Mouse (Mus musculus) adrenal gland, adult (tissue): ENCODE measurements around the gene Fam120b.

Experiments
- DNase-seq, 2 experiments: peaks; one replicate each; pipeline ENCODE4 v3.0.0; 2022 to 2023; ENCODE audit warnings: low spot score in 1 of 2; ENCODE audit not compliant: inconsistent age in 2 of 2

The Fam120b gene

DNA sequence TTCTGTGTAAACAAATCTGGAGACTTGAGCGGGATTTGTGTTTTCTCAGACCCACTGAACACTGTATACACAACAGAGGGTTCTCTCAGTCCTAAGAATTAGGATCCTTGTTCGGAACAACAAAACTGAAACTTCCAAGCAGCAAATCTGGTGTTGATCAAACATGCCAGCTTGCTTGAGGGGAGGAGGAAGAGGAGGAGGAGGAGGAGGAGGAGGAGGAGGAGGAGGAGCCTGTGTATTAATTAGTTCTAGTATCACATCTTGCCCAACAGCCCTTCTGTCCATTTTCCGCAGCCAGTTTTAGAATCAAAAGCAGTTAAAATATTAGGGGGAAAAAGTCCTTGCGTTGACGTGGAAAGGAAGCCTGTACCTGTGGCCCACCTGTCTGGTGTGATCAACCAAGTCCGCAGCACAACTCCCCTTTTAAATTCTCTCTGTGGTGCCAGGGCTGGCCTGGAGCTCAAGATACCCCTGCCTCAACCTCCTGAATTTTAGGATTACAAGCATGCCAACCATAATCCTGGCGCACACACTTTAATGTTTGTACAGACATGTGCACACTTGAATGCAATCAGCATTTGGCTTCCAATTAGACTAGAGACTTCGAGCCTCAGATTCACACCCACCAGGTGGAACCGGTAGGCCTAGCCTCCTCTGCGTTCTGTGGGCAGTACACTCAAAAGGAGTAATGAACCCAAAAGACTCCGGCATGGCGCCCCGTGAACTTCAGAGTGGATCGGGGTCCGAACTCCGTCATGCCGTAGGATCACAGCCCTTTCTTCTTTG lies 16.1 kb upstream of the Fam120b start:
- no peak for DNase-seq

DNA sequence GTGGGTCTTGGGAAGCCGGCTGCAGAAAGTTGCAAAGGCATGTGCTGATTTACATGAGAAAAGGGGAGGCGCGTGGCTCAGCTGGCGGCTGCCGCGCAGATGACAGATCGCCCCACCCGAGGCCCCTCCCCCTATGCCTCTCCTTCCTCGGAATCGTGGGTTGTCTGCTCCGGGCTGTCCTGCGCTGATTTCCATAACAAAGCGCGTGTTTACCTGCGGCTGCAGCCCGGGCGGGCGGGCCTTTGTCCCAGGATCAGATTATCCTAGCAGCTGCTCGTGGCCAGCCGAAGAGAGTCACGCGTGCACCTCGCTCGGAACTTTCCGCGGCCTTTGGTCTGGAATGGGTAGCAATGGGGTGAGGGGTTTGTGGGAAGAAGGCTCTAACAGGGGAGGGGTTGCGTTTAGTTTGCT lies 15.4 kb upstream of the Fam120b start:
- DNase-seq, result peak; percentile 64 to 87

DNA sequence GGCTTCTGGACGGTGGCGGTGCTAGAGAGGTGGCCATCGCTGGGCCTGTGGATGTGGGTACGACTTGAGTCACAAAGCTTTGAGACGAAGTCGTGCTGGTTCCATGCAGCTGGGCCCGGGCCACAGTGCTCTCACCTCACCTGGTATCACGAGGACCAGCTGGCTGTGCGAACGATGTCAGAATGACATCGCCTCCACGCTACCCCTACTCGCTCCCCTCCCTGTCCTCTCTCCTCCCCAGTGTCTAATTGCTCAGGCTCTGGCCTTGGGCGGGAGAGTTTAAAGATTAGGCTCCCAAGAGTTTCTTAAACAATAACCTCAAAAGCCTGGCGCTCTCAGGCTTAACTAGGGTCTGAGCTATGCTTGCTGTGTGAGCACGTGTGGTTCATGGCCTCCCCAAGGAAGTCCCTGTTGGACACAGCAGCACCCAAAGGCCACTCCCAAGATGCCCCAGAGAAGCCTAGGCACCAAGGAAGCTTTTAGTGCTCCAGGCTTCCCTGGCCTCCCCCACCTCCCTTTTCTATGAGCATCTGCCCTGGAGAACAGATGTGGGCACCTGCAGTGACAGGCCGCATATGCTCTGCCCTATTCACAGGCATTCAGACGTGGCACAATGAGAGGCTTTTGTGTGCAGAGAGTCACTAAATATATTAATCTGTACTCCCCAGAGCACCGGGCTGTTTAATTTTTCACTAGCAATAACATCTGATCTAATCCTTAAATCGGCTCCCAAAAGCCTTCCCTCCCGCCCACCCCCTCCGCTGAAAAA lies 14.7 kb upstream of the Fam120b start:
- no peak for DNase-seq

GRCm38 (mm10) chr17:15381869-15382660 lies 13.9 kb upstream of the Fam120b start:
- DNase-seq, result no peak

GRCm38 (mm10) chr17:15383360-15383759 lies 12.6 kb upstream of the Fam120b start:
- DNase-seq, result no peak

DNA sequence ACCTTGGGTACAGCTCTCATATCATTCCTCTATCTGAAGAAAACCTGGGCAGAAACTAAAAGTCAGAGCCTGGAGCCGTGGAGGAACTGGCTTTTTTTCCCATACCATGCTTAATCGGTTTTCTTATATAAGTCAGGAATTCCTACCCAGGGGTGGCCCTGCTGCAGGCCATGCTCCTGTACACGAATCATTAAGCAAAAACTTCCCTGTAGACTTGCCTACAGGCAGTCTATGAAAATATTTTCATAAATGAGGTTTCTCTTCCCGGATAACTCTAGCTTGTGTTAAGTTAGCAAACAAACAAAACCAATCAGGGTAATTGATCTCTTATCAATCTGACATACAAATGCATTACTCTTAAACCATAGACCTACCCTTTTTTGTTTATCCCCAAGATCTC lies 7.1 kb upstream of the Fam120b start:
- no peak for DNase-seq

GRCm38 (mm10) chr17:15389356-15389755 lies 6.6 kb upstream of the Fam120b start:
- no peak for DNase-seq

DNA sequence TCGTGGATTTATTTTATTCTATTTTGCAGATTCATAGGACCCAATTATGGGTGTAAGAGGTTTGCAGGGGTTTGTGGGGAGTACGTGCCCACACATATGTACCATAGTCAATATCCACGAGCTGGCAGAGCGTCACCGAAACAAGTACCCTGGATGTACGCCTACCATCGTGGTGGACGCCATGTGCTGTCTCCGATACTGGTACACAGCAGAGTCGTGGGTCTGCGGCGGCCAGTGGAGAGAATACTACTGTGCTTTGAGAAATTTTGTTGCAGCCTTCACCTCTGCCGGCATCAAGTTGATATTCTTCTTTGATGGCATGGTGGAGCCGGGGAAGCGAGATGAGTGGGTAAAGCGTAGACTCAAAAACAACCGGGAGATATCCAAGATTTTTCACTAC lies 5.7 kb downstream of the Fam120b start:
- DNase-seq, result no peak

DNA sequence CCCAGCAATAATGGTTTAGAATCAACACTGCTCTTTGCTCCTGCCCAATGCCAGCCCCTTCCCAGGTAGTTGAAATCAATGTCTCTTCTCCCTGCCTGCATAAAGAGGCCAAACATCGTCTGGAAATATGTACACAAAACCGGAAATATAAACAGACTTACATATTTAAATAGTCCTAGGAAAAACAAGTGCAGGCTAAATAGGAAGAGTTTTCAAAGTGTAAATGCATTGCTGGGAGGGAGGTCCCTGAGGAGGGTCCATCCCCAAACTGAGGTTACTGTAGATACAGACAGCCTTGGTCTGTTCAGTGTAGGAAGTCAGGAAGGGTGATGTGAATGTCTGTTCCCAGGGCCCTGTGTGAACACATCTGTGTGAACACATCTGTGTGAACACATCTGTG lies 10.6 kb downstream of the Fam120b start:
- no peak for DNase-seq

- DNase-seq, result no peak
These were observed 13.3 kb downstream of the Fam120b start for GRCm38 (mm10) chr17:15409261-15409660.

DNA sequence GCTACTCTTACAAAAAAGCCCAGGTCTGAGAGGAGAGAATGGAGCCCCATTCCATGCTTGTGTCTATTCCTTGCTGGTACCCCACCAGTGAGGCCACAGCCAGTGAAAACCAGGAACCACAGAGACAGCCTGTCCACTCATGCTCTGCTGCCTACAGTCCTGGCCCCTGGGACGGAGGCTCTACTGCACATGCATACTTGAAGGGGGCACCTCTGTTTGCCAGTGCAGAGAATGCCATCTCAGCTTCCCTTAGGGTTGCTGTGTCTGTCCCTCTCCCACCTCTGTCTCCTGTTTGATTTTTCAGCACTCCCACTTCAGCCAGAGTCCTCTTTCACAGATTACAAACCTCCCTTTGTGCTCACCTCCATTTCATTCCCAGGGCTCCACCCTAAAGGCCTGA lies 14.9 kb downstream of the Fam120b start:
- no peak for DNase-seq

DNA sequence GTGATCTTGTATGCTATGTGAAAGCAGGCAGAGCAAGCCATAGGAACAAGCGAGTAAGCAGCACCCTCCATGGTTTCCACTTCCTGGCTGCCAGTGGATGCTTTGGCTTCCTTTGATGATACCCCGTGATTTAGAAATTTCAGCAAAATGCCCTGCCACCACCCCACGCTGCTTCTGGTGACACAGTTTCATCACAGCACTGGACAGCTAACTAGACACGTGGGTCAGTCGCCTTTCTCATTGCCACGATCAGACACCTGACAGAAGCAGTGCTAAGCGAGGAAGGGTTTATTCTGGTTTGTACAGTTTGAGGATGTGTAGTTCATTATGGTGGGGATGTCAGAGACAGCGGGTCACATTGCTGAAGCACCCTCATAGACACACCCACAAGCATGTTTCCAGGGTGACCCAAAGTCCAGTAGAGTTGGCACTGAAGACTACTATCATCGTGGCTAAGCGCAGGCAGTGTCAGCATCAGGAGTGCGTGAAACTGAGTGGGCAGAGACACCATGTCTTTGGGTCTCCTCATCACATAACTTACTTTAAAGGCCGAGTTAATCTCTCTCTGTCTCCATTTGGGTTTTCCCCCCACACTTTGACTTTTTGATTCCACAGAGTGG lies 20.7 kb downstream of the Fam120b start:
- DNase-seq, result no peak

DNA sequence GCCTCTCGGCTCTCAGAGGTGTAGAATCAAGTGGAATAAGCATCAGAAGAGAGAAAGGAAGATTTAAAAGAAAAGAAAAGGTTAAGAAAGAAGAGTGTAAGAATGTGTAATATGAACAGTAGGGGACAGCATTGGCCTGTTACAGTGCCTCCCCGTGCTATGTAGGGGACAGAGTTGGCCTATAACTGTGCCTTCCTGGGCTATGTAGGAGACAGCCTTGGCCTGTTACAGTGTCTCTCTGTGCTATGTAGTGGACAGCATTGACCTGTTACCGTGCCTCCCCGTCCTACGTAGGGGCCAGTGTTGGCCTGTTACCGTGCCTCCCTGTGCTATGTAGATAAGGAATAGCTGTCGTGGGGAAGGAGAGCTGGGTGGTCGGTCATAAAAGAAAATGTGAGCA lies 23.5 kb downstream of the Fam120b start:
- no peak for DNase-seq

DNA sequence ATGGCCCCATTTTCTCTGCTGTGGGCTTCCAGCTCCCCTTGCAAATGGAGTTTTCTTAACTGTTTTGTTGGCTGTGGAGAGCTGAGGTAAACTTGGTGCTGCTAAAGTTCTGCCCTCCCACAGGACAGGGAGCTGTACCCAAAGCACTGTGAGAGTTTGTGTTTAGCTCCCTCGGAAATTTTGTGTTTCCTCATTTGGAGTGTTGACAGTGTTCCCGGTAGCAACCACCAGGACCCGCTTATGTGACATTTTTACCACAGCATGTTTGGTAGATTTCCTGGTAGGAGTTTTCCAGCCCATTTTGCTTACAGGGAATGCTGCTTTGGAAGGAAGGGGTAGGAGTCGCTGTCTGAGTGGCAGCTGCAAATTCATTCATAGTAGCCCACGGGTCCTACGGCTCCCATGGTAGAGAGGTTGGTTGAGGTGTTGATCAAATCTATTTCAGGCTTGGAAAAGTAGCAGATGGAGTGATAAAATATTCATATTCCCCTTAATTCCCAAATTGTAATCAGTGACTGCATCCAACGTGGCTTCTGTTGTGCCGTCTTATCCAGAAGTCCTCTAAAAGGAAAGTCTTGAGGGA lies 24.1 kb downstream of the Fam120b start:
- DNase-seq, result no peak

DNA sequence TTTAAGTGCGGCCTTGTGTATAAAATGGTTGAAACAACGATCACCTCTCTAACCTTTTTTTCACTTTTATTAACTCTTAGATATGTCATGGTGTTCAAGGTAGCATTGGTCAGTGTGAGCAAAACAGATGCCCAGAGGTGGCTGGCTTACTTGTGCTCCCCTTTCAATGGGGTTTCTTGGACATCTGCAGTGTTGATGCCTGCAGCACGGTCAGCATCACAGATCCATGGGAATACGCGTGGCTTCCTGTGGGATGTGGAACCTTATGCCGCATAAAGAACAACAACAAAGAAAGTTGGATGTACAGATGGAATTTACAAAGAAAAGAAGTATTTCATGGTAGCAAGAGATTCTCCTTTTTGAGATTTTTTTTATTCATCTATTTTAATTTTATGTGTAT lies 25.4 kb downstream of the Fam120b start:
- DNase-seq, result no peak

- DNase-seq, result no peak
These were observed 26.7 kb downstream of the Fam120b start for GRCm38 (mm10) chr17:15422666-15423065.

- DNase-seq, result peak; percentile 16 to 63
These were observed 27.2 kb downstream of the Fam120b start for GRCm38 (mm10) chr17:15423080-15423765.

DNA sequence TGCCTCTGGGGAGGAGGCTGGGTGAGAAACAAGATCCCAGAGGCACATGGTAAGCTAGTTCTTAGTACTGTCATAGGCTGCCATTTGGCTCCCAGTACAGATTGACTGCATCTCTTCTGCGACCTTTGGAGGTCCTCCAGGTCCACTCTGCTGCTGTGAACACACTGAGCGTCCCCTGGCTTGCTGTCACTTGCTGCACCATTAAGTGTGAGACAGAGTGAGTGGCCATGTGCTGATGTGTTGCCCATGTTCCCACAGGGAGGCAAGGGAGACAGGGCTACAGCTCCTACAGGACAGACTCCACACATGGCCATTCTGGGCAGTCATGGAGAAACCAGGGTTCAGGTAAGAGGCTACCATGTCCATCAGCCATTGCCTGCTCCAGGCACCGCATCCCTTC lies 29.9 kb downstream of the Fam120b start:
- DNase-seq, result no peak

DNA sequence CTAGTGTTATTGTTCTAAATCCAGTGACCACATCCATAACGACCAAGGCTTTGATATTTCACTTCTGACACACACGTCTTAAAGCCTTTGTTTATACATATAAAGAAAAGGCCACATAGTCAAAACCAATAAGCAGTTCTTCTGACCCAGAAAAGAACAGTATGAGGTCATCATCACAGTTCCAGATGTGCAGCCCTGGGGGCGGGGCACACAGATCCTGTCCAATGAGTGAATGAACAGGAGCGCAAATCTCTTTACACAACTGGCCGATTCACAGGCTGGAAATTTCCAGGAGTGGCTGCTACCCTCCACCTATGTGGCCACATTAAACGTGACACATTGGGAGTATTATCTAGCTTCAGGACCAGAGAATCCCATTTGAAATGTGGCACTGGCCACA lies 33.4 kb downstream of the Fam120b start:
- DNase-seq, result no peak

DNA sequence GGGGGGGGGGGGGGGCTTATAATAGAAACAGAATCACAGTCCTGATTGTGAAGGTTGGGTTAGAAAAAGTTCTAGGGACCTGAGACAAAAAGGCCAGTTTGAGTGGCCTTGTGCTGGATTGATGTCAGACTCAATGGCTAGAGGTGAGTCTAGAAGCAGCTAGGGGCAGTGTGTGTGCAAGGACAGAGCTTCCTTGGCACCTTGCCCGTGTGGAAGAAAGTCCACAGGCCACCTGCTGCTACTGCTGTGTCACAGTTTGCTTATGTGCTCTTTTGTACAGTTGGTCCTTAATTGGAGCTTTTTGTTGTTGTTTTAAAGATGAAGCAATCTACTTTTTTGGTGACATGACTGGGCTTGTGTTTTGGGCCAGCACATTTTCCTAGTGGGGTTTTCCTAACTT lies 33.9 kb downstream of the Fam120b start:
- peak; percentile 43 to 56 for DNase-seq
